Mouse (Mus musculus) C2C12 (cell line): ENCODE measurements around the gene Rarres2.

ENCODE experiments used
- CEBPB ChIP-seq: IDR thresholded peaks from one replicate; pipeline ENCODE4 v1.6.1; 2011; ENCODE audit warnings: low read depth, mild to moderate bottlenecking, control low read depth, moderate library complexity
- CTCF ChIP-seq: IDR thresholded peaks from one replicate; pipeline ENCODE4 v1.5.1; 2011; ENCODE audit not compliant: control insufficient read depth, insufficient read depth, insufficient read length
- MAX ChIP-seq: IDR thresholded peaks from one replicate; pipeline ENCODE4 v1.6.1; 2011; ENCODE audit warnings: mild to moderate bottlenecking, control low read depth
- MYOD1 ChIP-seq: IDR thresholded peaks from one replicate; pipeline ENCODE4 v1.6.1; 2011; ENCODE audit warnings: low read depth; ENCODE audit not compliant: control insufficient read depth, insufficient read length

- no peak for TF ChIP-seq CTCF
- TF ChIP-seq MAX = no peak
- TF ChIP-seq MYOD1 = no peak
- no peak for TF ChIP-seq CEBPB
Measured at GRCm38 (mm10) chr6:48578736-48579135, 6.1 kb upstream of the Rarres2 start.
